Mouse (Mus musculus) CH12.LX (cell line): ENCODE measurements around the gene Plpp3.

Experiments used
- CHD2 ChIP-seq: IDR thresholded peaks from 2 replicates; pipeline ENCODE4 v1.6.1; 2011; ENCODE audit warnings: low read length, improper control_type of control experiment
- CTCF ChIP-seq, 2 experiments: IDR thresholded peaks in 1 of 2; conservative IDR thresholded peaks in 1 of 2; 2 replicates each; pipeline ENCODE4 v1.5.1; 2011 to 2012; ENCODE audit warnings: low read depth in 2 of 2, low read length in 2 of 2, improper control_type of control experiment in 1 of 2, inconsistent platforms in 1 of 2, mild to moderate bottlenecking in 1 of 2, moderate library complexity in 1 of 2
- HCFC1 ChIP-seq: IDR thresholded peaks from 2 replicates; pipeline ENCODE4 v1.6.1; 2012; ENCODE audit warnings: low read depth, mild to moderate bottlenecking, inconsistent platforms, low read length, improper control_type of control experiment
- IRF4 ChIP-seq: IDR thresholded peaks from 2 replicates; pipeline ENCODE4 v1.6.1; 2014; ENCODE audit warnings: low read depth, mild to moderate bottlenecking, inconsistent platforms, low read length, improper control_type of control experiment
- MAFK ChIP-seq: IDR thresholded peaks from 2 replicates; pipeline ENCODE4 v1.6.1; 2011; ENCODE audit warnings: low read length, improper control_type of control experiment; ENCODE audit not compliant: insufficient replicate concordance
- NELFE ChIP-seq: IDR thresholded peaks from 2 replicates; pipeline ENCODE4 v1.6.1; 2011; ENCODE audit warnings: low read depth, low read length, improper control_type of control experiment
- NRF1 ChIP-seq: IDR thresholded peaks from 2 replicates; pipeline ENCODE4 v1.6.1; 2014; ENCODE audit warnings: low read depth, mild to moderate bottlenecking, inconsistent platforms, low read length, improper control_type of control experiment, moderate library complexity
- PAX5 ChIP-seq: IDR thresholded peaks from 2 replicates; pipeline ENCODE4 v1.6.1; 2012; ENCODE audit warnings: low read length, inconsistent platforms, mixed read lengths
- TBP ChIP-seq: conservative IDR thresholded peaks from 2 replicates; pipeline ENCODE4 v1.6.1; 2011; ENCODE audit warnings: low read depth, low read length, improper control_type of control experiment
- UBTF ChIP-seq: IDR thresholded peaks from 2 replicates; pipeline ENCODE4 v1.6.1; 2012; ENCODE audit warnings: low read depth, mild to moderate bottlenecking, inconsistent platforms, low read length, improper control_type of control experiment, moderate library complexity

GRCm38 (mm10) chr4:105169093-105169571, 12.0 kb downstream of the Plpp3 start:
- TF ChIP-seq CTCF (conservative IDR thresholded peaks at IDR 0.05 in 1 of 2, IDR thresholded peaks at IDR 0.05 in 1 of 2; ENCODE audit: low read depth in 2 of 2, low read length in 2 of 2) (no peak), TBP (no peak), PAX5 (no peak), MAFK (no peak), CHD2 (no peak), NRF1 (no peak), NELFE (no peak), IRF4 (no peak), HCFC1 (no peak), UBTF (no peak)
